Mouse (Mus musculus): ENCODE results near the gene Sox13. TPM values are rescaled to one million over a fixed set of nuclear protein-coding genes. Genes with fewer than 3 reads are reported as not detected.

Gene Sox13
- polyA plus RNA-seq, 1 experiment, result 0.80 TPM

DNA sequence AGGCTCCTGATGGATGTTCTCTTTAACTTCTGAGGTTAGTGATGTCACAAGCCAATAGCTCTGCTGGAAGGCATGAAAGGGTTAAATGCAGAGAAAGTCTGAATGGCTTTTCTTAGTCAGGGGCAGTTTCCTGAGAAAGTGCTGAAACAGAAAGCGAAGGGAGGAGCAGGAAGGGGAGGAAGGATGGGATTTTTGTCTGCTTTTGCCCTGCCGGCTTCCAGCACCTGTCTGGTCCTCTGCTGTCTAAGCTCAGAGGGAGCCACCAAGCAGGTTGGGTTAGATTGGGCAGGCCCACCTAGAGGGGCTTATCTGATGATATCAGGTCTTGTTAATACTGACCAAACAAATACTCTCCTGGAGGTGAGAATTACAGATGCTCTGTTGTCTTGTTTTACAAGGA is 8.4 kb upstream of the Sox13 start:
- Histone ChIP-seq H3K4me2 (ENCODE audit: low read depth) (no peak overlapping the region), H3K79me2 (ENCODE audit: control insufficient read depth, insufficient read depth) (no peaks in the 10 kb centered on the region), H3K4me3 (no peak overlapping the region), H3ac (ENCODE audit: control insufficient read depth, insufficient read length) (no peak overlapping the region), H3K27me3 (ENCODE audit: control insufficient read depth, insufficient read depth, insufficient read length) (peaks cover 21% of the 10 kb centered on the region), H3K36me3 (ENCODE audit: control insufficient read depth, insufficient read depth) (no peaks in the 10 kb centered on the region)
- no peak for TF ChIP-seq CEBPB (IDR thresholded peaks at IDR 0.05; ENCODE audit: insufficient read depth, poor library complexity, severe bottlenecking)
- no peak for TF ChIP-seq MYOG (IDR thresholded peaks at IDR 0.05; ENCODE audit: control insufficient read depth in 1 of 3, insufficient read depth in 1 of 3, insufficient read length in 2 of 3, low read depth in 2 of 3)
- no peak for TF ChIP-seq SRF (IDR thresholded peaks at IDR 0.05; ENCODE audit: control insufficient read depth, insufficient read length, low read depth)
- TF ChIP-seq REST (IDR thresholded peaks at IDR 0.05; ENCODE audit: insufficient read depth, insufficient read length), result no peak

DNA sequence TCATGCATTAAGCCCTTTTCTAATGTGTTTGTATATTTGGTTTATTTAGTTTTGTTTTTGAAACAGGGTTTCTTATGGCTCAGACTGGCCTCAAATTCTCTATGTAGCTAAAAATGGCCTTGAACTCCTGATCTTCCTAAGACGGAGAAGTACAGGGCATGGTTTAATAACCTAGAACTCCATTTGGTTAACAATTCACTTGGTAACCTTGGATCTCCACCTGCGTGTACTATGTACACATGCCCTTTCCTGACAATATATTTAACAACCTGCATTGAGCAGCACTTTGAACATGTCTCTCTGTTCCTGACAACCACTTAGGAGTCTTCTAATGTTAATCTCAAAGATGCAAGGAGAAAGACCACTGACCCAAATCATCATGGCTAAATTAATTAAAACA is 7.0 kb upstream of the Sox13 start:
- Histone ChIP-seq H3K4me2 (ENCODE audit: low read depth) (no peak overlapping the region), H3K4me3 (no peak overlapping the region), H3K27me3 (ENCODE audit: control insufficient read depth, insufficient read depth, insufficient read length) (peaks cover 23% of the 10 kb centered on the region), H3K36me3 (ENCODE audit: control insufficient read depth, insufficient read depth) (no peaks in the 10 kb centered on the region), H3ac (ENCODE audit: control insufficient read depth, insufficient read length) (no peak overlapping the region), H3K79me2 (ENCODE audit: control insufficient read depth, insufficient read depth) (no peaks in the 10 kb centered on the region)
- TF ChIP-seq TCF3 (IDR thresholded peaks at IDR 0.05; ENCODE audit: insufficient read length, low read depth) (no peak), MYOG (IDR thresholded peaks at IDR 0.05; ENCODE audit: control insufficient read depth in 1 of 3, insufficient read depth in 1 of 3, insufficient read length in 2 of 3, low read depth in 2 of 3) (no peak), SRF (IDR thresholded peaks at IDR 0.05; ENCODE audit: control insufficient read depth, insufficient read length, low read depth) (no peak), E2F4 (IDR thresholded peaks at IDR 0.05; ENCODE audit: insufficient read depth) (no peak), POLR2AphosphoS2 (IDR thresholded peaks at IDR 0.05; ENCODE audit: insufficient read length, low read depth) (no peak), MYOD1 (IDR thresholded peaks at IDR 0.05; ENCODE audit: control insufficient read depth in 1 of 3, insufficient read length in 2 of 3, low read depth in 2 of 3) (no peak), TCF12 (IDR thresholded peaks at IDR 0.05; ENCODE audit: insufficient read depth, poor library complexity, severe bottlenecking) (no peak), CEBPB (IDR thresholded peaks at IDR 0.05; ENCODE audit: insufficient read depth, poor library complexity, severe bottlenecking) (no peak), USF1 (IDR thresholded peaks at IDR 0.05; ENCODE audit: low read depth) (no peak), MAX (IDR thresholded peaks at IDR 0.05; ENCODE audit: low read depth) (no peak), POLR2A (IDR thresholded peaks at IDR 0.05; ENCODE audit: insufficient read length, low read depth) (no peak), REST (IDR thresholded peaks at IDR 0.05; ENCODE audit: insufficient read depth, insufficient read length) (no peak)

- TF ChIP-seq E2F4 (IDR thresholded peaks at IDR 0.05; ENCODE audit: insufficient read depth) (no peak), SRF (IDR thresholded peaks at IDR 0.05; ENCODE audit: control insufficient read depth, insufficient read length, low read depth) (no peak), MYOD1 (IDR thresholded peaks at IDR 0.05; ENCODE audit: control insufficient read depth in 1 of 3, insufficient read length in 2 of 3, low read depth in 2 of 3) (no peak), USF1 (IDR thresholded peaks at IDR 0.05; ENCODE audit: low read depth) (no peak), REST (IDR thresholded peaks at IDR 0.05; ENCODE audit: insufficient read depth, insufficient read length) (no peak), TCF3 (IDR thresholded peaks at IDR 0.05; ENCODE audit: insufficient read length, low read depth) (no peak), MYOG (IDR thresholded peaks at IDR 0.05; ENCODE audit: control insufficient read depth in 1 of 3, insufficient read depth in 1 of 3, insufficient read length in 2 of 3, low read depth in 2 of 3) (no peak), MAX (IDR thresholded peaks at IDR 0.05; ENCODE audit: low read depth) (no peak), POLR2AphosphoS2 (IDR thresholded peaks at IDR 0.05; ENCODE audit: insufficient read length, low read depth) (no peak), CEBPB (IDR thresholded peaks at IDR 0.05; ENCODE audit: insufficient read depth, poor library complexity, severe bottlenecking) (no peak), TCF12 (IDR thresholded peaks at IDR 0.05; ENCODE audit: insufficient read depth, poor library complexity, severe bottlenecking) (no peak), POLR2A (IDR thresholded peaks at IDR 0.05; ENCODE audit: insufficient read length, low read depth) (no peak)
- Histone ChIP-seq H3K4me2 (ENCODE audit: low read depth) (no peak overlapping the region), H3ac (ENCODE audit: control insufficient read depth, insufficient read length) (peak overlapping the region; percentile 53), H3K36me3 (ENCODE audit: control insufficient read depth, insufficient read depth) (no peaks in the 10 kb centered on the region), H3K79me2 (ENCODE audit: control insufficient read depth, insufficient read depth) (no peaks in the 10 kb centered on the region), H3K27me3 (ENCODE audit: control insufficient read depth, insufficient read depth, insufficient read length) (peaks cover 54% of the 10 kb centered on the region), H3K4me3 (no peak overlapping the region)
Observed at GRCm38 (mm10) chr1:133424547-133425140, 467 bp upstream of the Sox13 start.

DNA sequence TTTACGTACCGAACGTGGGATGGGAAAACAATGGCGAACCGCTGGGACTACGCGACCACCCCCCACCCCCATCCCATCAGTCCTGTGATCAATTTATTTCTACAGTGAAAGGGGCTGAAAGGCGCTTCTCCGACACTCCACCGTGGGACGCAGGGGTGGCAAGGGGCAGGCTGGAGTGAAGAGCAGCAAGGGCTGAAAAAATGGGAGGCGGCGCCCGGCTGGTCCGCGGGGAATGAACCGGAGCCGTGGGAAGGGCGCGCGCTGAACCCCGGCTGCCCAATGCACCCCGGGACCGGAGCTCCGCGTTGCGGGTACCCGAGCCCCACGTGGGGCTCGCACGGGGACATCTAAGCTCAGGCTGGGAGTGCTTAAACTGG is 1.0 kb downstream of the Sox13 start:
- Histone ChIP-seq H3K27me3 (ENCODE audit: control insufficient read depth, insufficient read depth, insufficient read length) (peaks cover 69% of the 10 kb centered on the region), H3K4me2 (ENCODE audit: low read depth) (peak overlapping the region; percentile 56), H3K36me3 (ENCODE audit: control insufficient read depth, insufficient read depth) (no peaks in the 10 kb centered on the region), H3ac (ENCODE audit: control insufficient read depth, insufficient read length) (peak overlapping the region; percentile 53), H3K79me2 (ENCODE audit: control insufficient read depth, insufficient read depth) (no peaks in the 10 kb centered on the region), H3K4me3 (no peak overlapping the region)
- TF ChIP-seq MAX (IDR thresholded peaks at IDR 0.05; ENCODE audit: low read depth), result no peak
- no peak for TF ChIP-seq POLR2AphosphoS2 (IDR thresholded peaks at IDR 0.05; ENCODE audit: insufficient read length, low read depth)
- no peak for TF ChIP-seq TCF12 (IDR thresholded peaks at IDR 0.05; ENCODE audit: insufficient read depth, poor library complexity, severe bottlenecking)
- TF ChIP-seq TCF3 (IDR thresholded peaks at IDR 0.05; ENCODE audit: insufficient read length, low read depth), result no peak
- no peak for TF ChIP-seq MYOG (IDR thresholded peaks at IDR 0.05; ENCODE audit: control insufficient read depth in 1 of 3, insufficient read depth in 1 of 3, insufficient read length in 2 of 3, low read depth in 2 of 3)
- no peak for TF ChIP-seq MYOD1 (IDR thresholded peaks at IDR 0.05; ENCODE audit: control insufficient read depth in 1 of 3, insufficient read length in 2 of 3, low read depth in 2 of 3)
- TF ChIP-seq CEBPB (IDR thresholded peaks at IDR 0.05; ENCODE audit: insufficient read depth, poor library complexity, severe bottlenecking), result no peak
- TF ChIP-seq USF1 (IDR thresholded peaks at IDR 0.05; ENCODE audit: low read depth), result no peak
- TF ChIP-seq REST (IDR thresholded peaks at IDR 0.05; ENCODE audit: insufficient read depth, insufficient read length), result no peak
- no peak for TF ChIP-seq SRF (IDR thresholded peaks at IDR 0.05; ENCODE audit: control insufficient read depth, insufficient read length, low read depth)
- TF ChIP-seq POLR2A (IDR thresholded peaks at IDR 0.05; ENCODE audit: insufficient read length, low read depth), result no peak
